In genomic region chr10:34418794-34419193, GRCm38 (mm10) we compare ENCODE assay signal across 7 mouse cellular contexts. TPM values are rescaled to one million over a fixed set of nuclear protein-coding genes. Genes with fewer than 3 reads are reported as not detected.
DNase-seq lines count a peak whose midpoint lies in the region; ATAC-seq lines count a peak whose summit lies in the region.
"Not testable (repeated sequence)": the region's sequence is repeated elsewhere in the genome, so short reads cannot be mapped to it uniquely, and the experiment has no call there.

No protein-coding gene starts in this region.

- peak overlapping the region; percentile 64 for H3K4me3 ChIP-seq in forebrain, embryonic 11.5 days (ENCODE audit: low read depth, low read length)
- H3K4me3 ChIP-seq in heart, embryonic 14.5 days (ENCODE audit: control insufficient read depth in 1 of 2, insufficient read depth in 1 of 2, low read depth in 1 of 2, low read length in 2 of 2), result peak overlapping the region; percentile 62 to 94
- H3K4me3 ChIP-seq in intestine, embryonic 16.5 days (ENCODE audit: low read length), result peak overlapping the region; percentile 89
- H3K4me3 ChIP-seq in limb, embryonic 15.5 days, result peak overlapping the region; percentile 77
- peak overlapping the region; percentile 17; the same call in 1 of the 2 replicates for H3K4me3 ChIP-seq in macrophage (ENCODE audit: inconsistent target)
- peak overlapping the region; percentile 65 for H3K4me3 ChIP-seq in neural tube, embryonic 13.5 days

- peak; percentile 23 for DNase-seq in cerebellum, adult 11-12 months
- DNase-seq in forebrain, embryonic 11.5 days (ENCODE audit: low spot score), result not testable (repeated sequence)

- not testable (repeated sequence) for H3K27ac ChIP-seq in forebrain, embryonic 11.5 days (ENCODE audit: low read depth, low read length); intestine, embryonic 16.5 days (ENCODE audit: low read length); macrophage; neural tube, embryonic 13.5 days (replicated peaks)
- H3K27ac ChIP-seq in heart, embryonic 14.5 days (replicated peaks in 1 of 2; ENCODE audit: control insufficient read depth in 1 of 2, insufficient read depth in 1 of 2, low read depth in 2 of 2, low read length in 2 of 2), result 0 out of 4 replicates have a peak overlapping the region, but pooled peaks of 1 of the 2 experiments have one; percentile 47
- 0 out of 2 replicates have a peak overlapping the region, but pooled peaks have one; percentile 59 for H3K27ac ChIP-seq in limb, embryonic 15.5 days

- not testable (repeated sequence) for H3K9me3 ChIP-seq in forebrain, embryonic 11.5 days (ENCODE audit: control insufficient read depth, low read length); heart, embryonic 14.5 days (ENCODE audit: control insufficient read depth, low read length); intestine, embryonic 16.5 days (ENCODE audit: control insufficient read depth, low read length); limb, embryonic 15.5 days; neural tube, embryonic 13.5 days

- H3K27me3 ChIP-seq in forebrain, embryonic 11.5 days (ENCODE audit: control insufficient read depth, insufficient read depth, low read length); heart, embryonic 14.5 days (ENCODE audit: control insufficient read depth, insufficient read depth, low read length); intestine, embryonic 16.5 days (replicated peaks; ENCODE audit: control insufficient read depth, insufficient read depth, low read length); limb, embryonic 15.5 days; neural tube, embryonic 13.5 days: not testable (repeated sequence)

- not testable (repeated sequence) for ATAC-seq in forebrain, embryonic 11.5 days (replicated peaks; ENCODE audit: low FRiP score); heart, embryonic 14.5 days (ENCODE audit: insufficient number of reproducible peaks, insufficient read depth, low FRiP score, low read depth); intestine, embryonic 16.5 days; neural tube, embryonic 13.5 days (ENCODE audit: low read depth)
- ATAC-seq in limb, embryonic 15.5 days (ENCODE audit: insufficient number of reproducible peaks, low FRiP score, low TSS enrichment, low read depth), result peak; percentile 38; the same call in 1 of the 2 replicates

- H3K4me2 ChIP-seq in forebrain, embryonic 11.5 days (ENCODE audit: low read depth, low read length, severe bottlenecking), result peak overlapping the region; percentile 60
- peak overlapping the region; percentile 66 for H3K4me2 ChIP-seq in heart, embryonic 14.5 days (ENCODE audit: low read length)
- H3K4me2 ChIP-seq in intestine, embryonic 16.5 days (ENCODE audit: low read depth, low read length), result peak overlapping the region; percentile 73
- H3K4me2 ChIP-seq in limb, embryonic 15.5 days, result peak overlapping the region; percentile 59
- peak overlapping the region; percentile 73 for H3K4me2 ChIP-seq in neural tube, embryonic 13.5 days

- H3K36me3 ChIP-seq in forebrain, embryonic 11.5 days (ENCODE audit: control insufficient read depth, insufficient read depth, low read length); heart, embryonic 14.5 days (ENCODE audit: control insufficient read depth, insufficient read depth, low read length); intestine, embryonic 16.5 days (ENCODE audit: control insufficient read depth, insufficient read depth, low read length); limb, embryonic 15.5 days; macrophage (ENCODE audit: inconsistent target); neural tube, embryonic 13.5 days: not testable (repeated sequence)

- H3K9ac ChIP-seq in forebrain, embryonic 11.5 days (ENCODE audit: low read length), result peak overlapping the region; percentile 75
- peak overlapping the region; percentile 83 for H3K9ac ChIP-seq in heart, embryonic 14.5 days (ENCODE audit: low read length)
- peak overlapping the region; percentile 61 for H3K9ac ChIP-seq in intestine, embryonic 16.5 days (ENCODE audit: low read depth, low read length)
- not testable (repeated sequence) for H3K9ac ChIP-seq in limb, embryonic 15.5 days
- peak overlapping the region; percentile 78 for H3K9ac ChIP-seq in neural tube, embryonic 13.5 days

- H3K4me1 ChIP-seq in forebrain, embryonic 11.5 days (replicated peaks; ENCODE audit: control insufficient read depth, insufficient read depth, low read length); heart, embryonic 14.5 days (ENCODE audit: control insufficient read depth in 2 of 2, insufficient read depth in 2 of 2, low read length in 2 of 2); intestine, embryonic 16.5 days (ENCODE audit: control insufficient read depth, insufficient read depth, low read length); neural tube, embryonic 13.5 days (replicated peaks): not testable (repeated sequence)
- H3K4me1 ChIP-seq in limb, embryonic 15.5 days, result peaks cover 13% of the 10 kb centered on the region

- peaks cover 30% of the 10 kb centered on the region; the same call in 1 of the 2 replicates for H3K79me2 ChIP-seq in macrophage (ENCODE audit: inconsistent target)

- WGBS in forebrain, embryonic 11.5 days, result 75% methylated on average over 4 of the region's 4 CpGs
- 76% methylated on average over 4 of the region's 4 CpGs for WGBS in heart, embryonic 14.5 days
- WGBS in intestine, embryonic 16.5 days, result 69% methylated on average over 4 of the region's 4 CpGs
- 74% methylated on average over 4 of the region's 4 CpGs for WGBS in limb, embryonic 15.5 days
- WGBS in macrophage (ENCODE audit: missing documents), result 67% methylated on average over 4 of the region's 4 CpGs
- 82% methylated on average over 4 of the region's 4 CpGs for WGBS in neural tube, embryonic 13.5 days

RNA-seq across cellular contexts. Expression of gene Nt5dc1, which starts 0.4 kb away (rescaled TPM):
- polyA plus RNA-seq in forebrain, embryonic 11.5 days (2014; fragmentation: Nextera tagmentation; extraction: Ambion mirVana), result 6.2 and 7.4 TPM in 2 replicates
- polyA plus RNA-seq in heart, embryonic 14.5 days (2014; fragmentation: Nextera tagmentation; extraction: Ambion mirVana), result 6.8 and 8.0 TPM in 2 replicates
- 12.5 and 13.4 TPM in 2 replicates for polyA plus RNA-seq in intestine, embryonic 16.5 days (2015; fragmentation: Nextera tagmentation; extraction: Ambion mirVana)
- 9.7 and 11.5 TPM in 2 replicates for polyA plus RNA-seq in limb, embryonic 15.5 days (2015; fragmentation: Nextera tagmentation; extraction: Ambion mirVana)
- 10 to 100 TPM in 24 of 26 experiments, 1 to 10 TPM in 2; 7.8 to 47.7 (median 35.2) TPM for total RNA-seq in macrophage (2018; cell fraction: chromatin; rRNA removed)
- total RNA-seq in macrophage (2018; cell fraction: cytosol; rRNA removed), result 10 to 100 TPM; 10.2 to 17.2 (median 14.7) TPM
- 10 to 100 TPM in 21 of 26 experiments, 1 to 10 TPM in 5; 5.8 to 42.4 (median 22.6) TPM for total RNA-seq in macrophage (2018; cell fraction: nucleus; rRNA removed)
- polyA plus RNA-seq in macrophage (2018), result 10.5 to 17.0 TPM (median 12.2 TPM) in 3 replicates
- 3.1 and 3.4 TPM in 2 replicates for polyA plus RNA-seq in neural tube, embryonic 13.5 days (2015; fragmentation: Nextera tagmentation; extraction: Ambion mirVana)

RNA-seq across cellular contexts. Expression of gene Col10a1, which starts 29.0 kb away (rescaled TPM):
- 0.11 TPM in 2 replicates for polyA plus RNA-seq in forebrain, embryonic 11.5 days (2014; fragmentation: Nextera tagmentation; extraction: Ambion mirVana)
- polyA plus RNA-seq in heart, embryonic 14.5 days (2014; fragmentation: Nextera tagmentation; extraction: Ambion mirVana), result 0.26 and 0.38 TPM in 2 replicates
- polyA plus RNA-seq in intestine, embryonic 16.5 days (2015; fragmentation: Nextera tagmentation; extraction: Ambion mirVana), result 0.06 and 0.11 TPM in 2 replicates
- 34.8 and 45.2 TPM in 2 replicates for polyA plus RNA-seq in limb, embryonic 15.5 days (2015; fragmentation: Nextera tagmentation; extraction: Ambion mirVana)
- total RNA-seq in macrophage (2018; cell fraction: chromatin; rRNA removed), result under 1 TPM in 2 of 26 experiments, not detected in 24; 0.26 to 0.92 TPM
- total RNA-seq in macrophage (2018; cell fraction: cytosol; rRNA removed), result not detected
- total RNA-seq in macrophage (2018; cell fraction: nucleus; rRNA removed), result under 1 TPM in 1 of 26 experiments, not detected in 25; 0.27 TPM
- not detected in 3 replicates for polyA plus RNA-seq in macrophage (2018)
- polyA plus RNA-seq in neural tube, embryonic 13.5 days (2015; fragmentation: Nextera tagmentation; extraction: Ambion mirVana), result not detected in 2 replicates

Comparison
In these comparisons a context has a peak if more than half of its experiments do, and no peak if none do; other contexts are left out.
1. H3K4me3 ChIP-seq: peak in every context shown above with its lines; median percentile 89 in intestine, embryonic 16.5 days; 78 in heart, embryonic 14.5 days; 77 in limb, embryonic 15.5 days; 65 in neural tube, embryonic 13.5 days; 64 in forebrain, embryonic 11.5 days; 17 in macrophage.
2. RNA of gene Col10a1, which starts 29.0 kb away (polyA plus RNA-seq): 34.8 to 45.2 TPM in limb, embryonic 15.5 days; 0.26 to 0.38 TPM in heart, embryonic 14.5 days, 0.11 TPM in forebrain, embryonic 11.5 days, 0.06 to 0.11 TPM in intestine, embryonic 16.5 days, not detected in neural tube, embryonic 13.5 days and not detected in macrophage; every median in the first group is over 10 times any median in the second.
3. Peak in every context shown above with its lines, with median percentiles within 50 percentile points of each other: H3K4me2 ChIP-seq.